Mouse (Mus musculus) subcutaneous adipose tissue, adult 2 months (tissue): ENCODE data around the gene Olfr814. TPM values are rescaled to one million over a fixed set of nuclear protein-coding genes. Genes with fewer than 3 reads are reported as not detected.

ENCODE experiments used
- polyA plus RNA-seq: library from polyadenylated mRNA; depleted of rRNA; stranded (reverse); fragments of >200 nt; gene quantifications from 2 replicates; pipeline ENCODE4 v1.2.3, GENCODE M21; 2012; ENCODE audit warnings: low replicate concordance; rRNA removed

Gene Olfr814
- polyA plus RNA-seq, result not detected in 2 replicates

GRCm38 (mm10) chr10:129879751-129880150, at the start of gene Olfr814:
Olfr814 (minus strand) TSS chr10:129879851.

GRCm38 (mm10) chr10:129915497-129915896, 35.8 kb upstream of the Olfr814 start, which contains the start of gene Olfr816:
Olfr816 (minus strand) TSS chr10:129915597.

GRCm38 (mm10) chr10:129905767-129906166, 26.1 kb upstream of the Olfr814 start, which contains the start of gene Olfr815:
Olfr815 (minus strand) TSS chr10:129905867.

GRCm38 (mm10) chr10:129855067-129855466, 24.6 kb downstream of the Olfr814 start, which contains the start of gene Olfr813:
Olfr813 (plus strand) TSS chr10:129855367.

GRCm38 (mm10) chr10:129845994-129846393, 33.7 kb downstream of the Olfr814 start, which contains the start of gene Olfr812:
Olfr812 (minus strand) TSS chr10:129846094.

Other genes starting within 250 kb of the Olfr814 start
- gene Olfr799, start 242.4 kb downstream of the Olfr814 start, polyA plus RNA-seq, result not detected in 2 replicates
- gene Olfr800, start 222.2 kb downstream of the Olfr814 start, polyA plus RNA-seq, result not detected in 2 replicates
- gene Olfr801, start 206.0 kb downstream of the Olfr814 start, polyA plus RNA-seq, result not detected in 2 replicates
- gene Olfr802, start 191.7 kb downstream of the Olfr814 start, polyA plus RNA-seq, result not detected in 2 replicates
- not detected in 2 replicates for gene Olfr803, start 185.6 kb downstream of the Olfr814 start, polyA plus RNA-seq
- not detected in 2 replicates for gene Olfr804, start 176.6 kb downstream of the Olfr814 start, polyA plus RNA-seq
- not detected in 2 replicates for gene Olfr805, start 150.5 kb downstream of the Olfr814 start, polyA plus RNA-seq
- gene Olfr806, start 137.9 kb downstream of the Olfr814 start, polyA plus RNA-seq, result not detected in 2 replicates
- gene Olfr807, start 122.1 kb downstream of the Olfr814 start, polyA plus RNA-seq, result not detected in 2 replicates
- not detected in 2 replicates for gene Olfr808, start 114.4 kb downstream of the Olfr814 start, polyA plus RNA-seq
- not detected in 2 replicates for gene Olfr809, start 105.2 kb downstream of the Olfr814 start, polyA plus RNA-seq
- gene Olfr810, start 84.9 kb downstream of the Olfr814 start, polyA plus RNA-seq, result not detected in 2 replicates
- not detected in 2 replicates for gene Olfr811, start 75.5 kb downstream of the Olfr814 start, polyA plus RNA-seq
- gene Olfr812, start 33.8 kb downstream of the Olfr814 start, polyA plus RNA-seq, result not detected in 2 replicates
- gene Olfr813, start 24.5 kb downstream of the Olfr814 start, polyA plus RNA-seq, result not detected in 2 replicates
- gene Olfr815, start 26.0 kb upstream of the Olfr814 start, polyA plus RNA-seq, result not detected in 2 replicates
- not detected in 2 replicates for gene Olfr816, start 35.7 kb upstream of the Olfr814 start, polyA plus RNA-seq
- not detected in 2 replicates for gene Olfr818, start 69.2 kb upstream of the Olfr814 start, polyA plus RNA-seq
- not detected in 2 replicates for gene Olfr819, start 87.4 kb upstream of the Olfr814 start, polyA plus RNA-seq
- gene Olfr247, start 96.3 kb upstream of the Olfr814 start, polyA plus RNA-seq, result not detected in 2 replicates
- not detected in 2 replicates for gene Gm10310, start 105.2 kb upstream of the Olfr814 start, polyA plus RNA-seq
- not detected in 2 replicates for gene Olfr820, start 132.8 kb upstream of the Olfr814 start, polyA plus RNA-seq
- gene Olfr821, start 150.5 kb upstream of the Olfr814 start, polyA plus RNA-seq, result not detected in 2 replicates
- gene Olfr822, start 191.4 kb upstream of the Olfr814 start, polyA plus RNA-seq, result not detected in 2 replicates
- gene Olfr823, start 235.5 kb upstream of the Olfr814 start, polyA plus RNA-seq, result not detected in 2 replicates